Mouse (Mus musculus) thymus, postnatal 0 days (tissue): ENCODE data around the gene Senp7. TPM values are rescaled to one million over a fixed set of nuclear protein-coding genes. Genes with fewer than 3 reads are reported as not detected.
"Not testable (repeated sequence)": the region's sequence is repeated elsewhere in the genome, so short reads cannot be mapped to it uniquely, and the experiment has no call there.

Experiments used
- DNase-seq: peaks from one replicate; pipeline ENCODE4 v3.0.0-alpha.2; 2015; ENCODE audit warnings: low spot score
- polyA plus RNA-seq: library from polyadenylated mRNA; unstranded; fragments of >200 nt; fragmentation: Nextera tagmentation; extraction: Ambion mirVana; gene quantifications from 2 replicates; pipeline ENCODE4 v1.2.1, GENCODE M21; 2015

The Senp7 gene
- polyA plus RNA-seq, 1 experiment from 2014 or later: 50.0 TPM

- peak; percentile 88 for DNase-seq
Measured at GRCm38 (mm10) chr16:56064334-56064990, 16.3 kb downstream of the Senp7 start.

DNA sequence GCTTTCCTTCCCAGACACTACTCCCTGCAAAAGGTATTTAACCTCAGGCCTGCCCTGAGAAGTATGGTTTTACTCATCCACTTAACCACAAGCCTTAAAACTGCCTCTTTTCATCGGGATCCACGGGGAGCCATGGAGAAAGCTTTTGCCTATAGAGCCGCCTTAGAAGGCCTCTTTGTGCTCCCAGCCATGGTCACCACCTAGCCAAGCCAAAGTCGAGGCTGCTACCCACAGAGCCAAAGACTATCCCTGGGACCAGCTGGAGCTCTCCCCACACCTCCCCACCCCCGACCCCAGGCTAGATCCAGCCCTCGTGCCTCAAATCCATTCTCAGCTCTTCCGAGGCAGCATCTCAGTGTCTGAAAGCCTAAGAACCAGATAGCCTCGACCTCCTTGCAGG, 18.0 kb downstream of the Senp7 start:
- no peak for DNase-seq

GRCm38 (mm10) chr16:56068523-56069070, 20.5 kb downstream of the Senp7 start:
- DNase-seq: no peak

DNA sequence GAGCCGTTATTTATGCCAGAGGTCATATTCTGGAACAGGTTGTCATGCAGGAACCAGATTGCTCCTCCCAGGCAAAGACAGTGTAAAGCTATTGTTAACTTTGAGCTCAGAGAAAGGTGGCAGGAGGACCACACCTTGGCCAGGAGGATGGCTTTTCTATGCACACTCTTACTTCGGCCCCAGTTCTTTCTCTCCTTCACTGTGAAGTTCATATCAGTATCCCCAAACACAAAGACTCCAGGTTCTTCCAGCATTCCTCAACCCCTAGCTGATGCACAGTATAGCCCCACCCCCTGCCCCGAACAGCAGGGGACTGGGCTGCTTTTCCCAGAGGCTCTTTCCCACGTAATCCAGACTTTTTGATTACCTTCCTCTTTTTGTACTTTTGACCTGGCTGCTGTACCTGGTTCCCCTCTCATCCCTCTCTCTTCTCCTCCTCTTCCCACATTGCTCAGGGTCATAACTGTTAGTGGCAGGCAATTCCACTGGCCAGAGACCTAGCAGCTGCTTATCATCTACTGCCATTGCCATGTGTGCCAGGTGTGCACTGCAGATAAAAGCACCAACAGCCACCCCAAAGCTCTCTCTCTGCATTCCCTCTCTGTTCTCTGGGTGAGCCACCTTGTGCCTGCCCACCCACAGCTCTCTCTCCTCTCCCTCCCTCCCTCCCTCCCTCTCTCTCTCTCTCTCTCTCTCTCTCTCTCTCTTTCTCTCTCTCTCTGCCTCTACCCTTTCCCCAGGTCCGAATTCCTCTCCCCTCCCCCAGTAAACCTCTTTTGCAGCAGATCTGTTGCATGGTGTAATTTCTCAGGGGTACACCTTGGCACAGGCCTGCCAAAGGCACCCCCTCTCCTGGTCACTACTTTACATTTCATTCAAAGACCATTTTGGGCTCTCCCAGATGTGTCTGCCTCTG, 23.4 kb downstream of the Senp7 start:
- peak; percentile 29 for DNase-seq

DNA sequence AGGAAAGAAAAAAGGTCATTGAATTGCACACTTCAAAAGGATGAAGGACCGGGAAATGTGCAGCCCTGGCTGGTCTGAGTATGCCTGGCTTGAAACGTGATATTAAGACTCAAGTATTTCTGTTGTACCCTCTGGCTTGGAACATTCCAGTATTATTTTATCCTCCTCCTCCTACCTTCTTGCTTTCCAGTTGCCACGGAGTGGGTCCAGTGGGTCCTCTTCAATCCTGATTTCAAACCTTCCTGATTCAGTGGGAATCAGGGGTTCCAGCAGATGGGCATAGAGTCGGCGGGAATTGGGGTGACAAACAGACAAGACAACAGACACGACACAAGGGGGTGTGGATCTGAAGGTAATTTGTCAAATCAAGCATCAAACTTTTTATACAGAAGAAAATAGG, 24.4 kb downstream of the Senp7 start:
- no peak for DNase-seq

DNA sequence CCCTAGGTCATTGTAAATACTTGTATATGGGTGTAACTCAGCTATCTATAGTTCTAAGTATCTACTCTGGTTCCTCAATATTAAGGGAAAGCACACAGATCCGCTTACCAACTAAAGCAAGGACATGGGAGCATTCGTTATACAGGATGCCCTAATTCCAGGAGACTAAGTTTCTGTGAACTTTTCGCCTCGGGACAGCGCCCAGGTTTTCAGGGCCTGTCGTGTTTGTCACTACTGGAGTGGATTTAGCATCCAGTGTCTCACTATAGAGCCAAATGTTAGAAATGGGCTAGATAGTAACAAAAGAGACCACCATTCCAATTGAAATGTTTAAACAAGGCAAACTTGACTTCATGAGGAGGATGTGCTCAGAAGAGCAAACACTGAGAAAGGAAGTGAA, 25.0 kb downstream of the Senp7 start:
- DNase-seq: not testable (repeated sequence)

- DNase-seq: no peak
Measured at GRCm38 (mm10) chr16:56074122-56074521, 26.0 kb downstream of the Senp7 start.

GRCm38 (mm10) chr16:56074565-56074964, 26.4 kb downstream of the Senp7 start:
- DNase-seq: peak; percentile 21

- DNase-seq: peak; percentile 92
Measured at GRCm38 (mm10) chr16:56075222-56076111, 27.3 kb downstream of the Senp7 start.

GRCm38 (mm10) chr16:56076121-56076869, 28.2 kb downstream of the Senp7 start:
- DNase-seq: no peak

DNA sequence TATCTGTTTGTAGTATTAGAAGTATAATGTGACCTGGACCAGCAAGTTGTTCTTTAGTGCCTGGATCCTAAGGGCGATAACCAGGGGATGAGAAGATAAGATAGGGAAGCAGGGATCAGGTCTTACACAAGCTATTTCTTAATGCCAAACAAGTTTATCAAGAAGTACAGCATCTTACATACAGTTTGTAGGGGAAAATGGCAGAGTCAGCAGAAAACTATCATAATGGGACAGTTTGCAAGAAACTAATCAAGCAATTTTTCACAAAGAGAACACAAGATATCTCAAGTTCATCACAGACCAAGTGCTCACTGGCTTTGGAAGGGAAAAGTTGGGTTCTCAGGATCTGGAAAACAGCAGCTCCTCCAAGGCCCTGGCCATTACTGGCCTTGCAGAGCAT, 31.3 kb downstream of the Senp7 start:
- no peak for DNase-seq

GRCm38 (mm10) chr16:56081691-56082090, 33.6 kb downstream of the Senp7 start:
- DNase-seq: no peak

DNA sequence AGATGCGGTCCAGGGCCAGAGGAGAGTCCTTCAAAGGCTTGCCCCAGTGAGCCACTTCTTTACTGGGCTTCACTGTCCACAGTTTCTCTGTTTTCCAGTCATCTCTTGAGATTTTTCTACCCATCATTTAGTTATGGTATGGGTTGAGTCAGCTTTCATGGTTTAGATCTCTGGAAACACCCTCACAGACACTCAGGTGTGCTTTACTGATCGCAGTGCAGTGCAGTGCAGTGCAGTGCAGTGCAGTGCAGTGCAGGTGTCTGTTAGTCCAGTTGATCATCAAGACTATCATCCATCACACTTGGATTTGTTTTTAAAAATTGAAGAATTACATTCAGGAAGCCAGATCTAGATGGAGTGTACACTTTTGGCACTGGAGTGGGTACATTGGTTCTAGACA, 38.2 kb downstream of the Senp7 start:
- no peak for DNase-seq

DNA sequence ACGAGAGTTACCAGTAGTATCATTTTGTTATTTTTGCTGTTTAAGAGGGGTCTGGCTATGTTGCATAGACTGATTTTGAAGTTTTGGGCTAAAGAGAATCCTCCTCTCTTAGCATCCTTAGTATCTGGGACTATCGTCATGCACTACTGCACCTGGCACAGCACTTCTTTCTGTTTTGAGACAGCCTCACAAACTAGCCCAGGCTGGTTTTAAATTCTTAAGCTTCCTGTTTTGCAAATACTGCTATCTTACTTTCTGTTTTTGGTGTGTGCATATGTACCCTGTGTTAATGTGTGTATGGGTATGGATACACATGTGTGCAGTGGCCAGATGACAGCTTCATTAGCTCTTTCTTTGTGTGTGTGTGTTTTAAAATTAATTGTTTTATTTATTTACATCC, 42.2 kb downstream of the Senp7 start:
- no peak for DNase-seq

- DNase-seq: not testable (repeated sequence)
Measured at GRCm38 (mm10) chr16:56096401-56097018, 48.4 kb downstream of the Senp7 start.

DNA sequence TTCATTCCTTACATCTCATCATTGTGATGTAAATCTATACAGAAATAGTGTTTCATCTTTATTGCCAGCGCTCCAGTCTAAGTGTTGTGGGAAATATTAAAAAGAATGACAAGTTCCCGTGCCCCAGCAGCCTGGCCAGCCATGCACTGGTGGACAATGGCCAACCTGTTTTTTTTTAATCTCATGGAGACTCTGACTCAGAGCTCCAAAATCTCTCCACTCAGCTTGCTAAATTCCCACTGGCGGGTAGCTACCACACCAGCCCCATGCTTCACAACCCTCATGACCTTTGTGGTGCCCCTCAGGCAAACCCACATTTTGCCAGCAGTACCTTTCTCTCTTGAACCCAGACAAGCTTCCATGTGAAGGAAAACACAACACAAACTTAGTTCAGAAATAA, 67.6 kb downstream of the Senp7 start:
- DNase-seq: no peak

DNA sequence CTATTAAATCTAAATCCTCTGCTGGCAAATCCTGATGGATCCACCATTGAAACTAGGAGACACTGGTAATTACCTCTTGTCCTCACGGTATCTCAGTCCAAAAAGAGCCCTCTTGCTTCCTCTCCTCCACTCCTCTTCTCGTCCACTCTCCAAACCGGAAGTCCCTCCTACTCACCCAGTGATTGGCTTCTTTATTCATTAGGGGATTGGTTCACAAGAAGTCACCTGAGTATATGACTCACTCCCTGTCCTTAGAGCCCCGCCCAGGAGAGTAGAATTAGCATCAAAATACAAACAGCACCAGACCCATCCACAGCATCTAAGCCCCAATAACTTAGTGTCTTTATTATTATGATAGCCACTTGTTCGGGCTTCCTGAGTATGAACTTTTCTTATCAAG, 68.0 kb downstream of the Senp7 start:
- no peak for DNase-seq

- DNase-seq: no peak
Measured at GRCm38 (mm10) chr16:56117327-56118180, 69.4 kb downstream of the Senp7 start.

- DNase-seq: no peak
Measured at GRCm38 (mm10) chr16:56122517-56122916, 74.4 kb downstream of the Senp7 start.
